Mouse (Mus musculus): ENCODE results near the gene 1700029I15Rik. TPM values are rescaled to one million over a fixed set of nuclear protein-coding genes. Genes with fewer than 3 reads are reported as not detected.
A peak's percentile ranks its signal among the peaks of the same experiment; 100 is the strongest.

1700029I15Rik gene
- total and polyA plus RNA-seq, 3 experiments, result 0.67 to 3.4 (median 3.0) TPM

- TF ChIP-seq MAX (IDR thresholded peaks at IDR 0.05; ENCODE audit: low read length) (no peak), JUND (conservative IDR thresholded peaks at IDR 0.05; ENCODE audit: low read depth, low read length) (no peak), EP300 (IDR thresholded peaks at IDR 0.05; ENCODE audit: low read length) (no peak), POLR2AphosphoS2 (IDR thresholded peaks at IDR 0.05; ENCODE audit: low read depth, low read length) (no peak), ZC3H11A (IDR thresholded peaks at IDR 0.05; ENCODE audit: low read depth, low read length) (no peak), SIN3A (IDR thresholded peaks at IDR 0.05; ENCODE audit: low read length) (no peak), KAT2A (IDR thresholded peaks at IDR 0.05; ENCODE audit: insufficient replicate concordance, low read length) (no peak), CTCF (conservative IDR thresholded peaks at IDR 0.05 in 1 of 2, IDR thresholded peaks at IDR 0.05 in 1 of 2; ENCODE audit: low read depth in 2 of 2, low read length in 2 of 2) (no peak), USF1 (IDR thresholded peaks at IDR 0.05; ENCODE audit: low read depth, low read length) (no peak)
- Histone ChIP-seq H3K36me3 (replicated peaks in 1 of 2; ENCODE audit: control insufficient read depth in 1 of 2, insufficient read depth in 1 of 2, low read length in 1 of 2) (peaks cover 10 to 28% of the 10 kb centered on the region in 2 experiments), H3K9ac (ENCODE audit: insufficient read depth, low read depth) (no peak overlapping the region), H3K4me1 (ENCODE audit: control insufficient read depth in 1 of 2, insufficient read depth in 2 of 2) (peaks cover 12 to 13% of the 10 kb centered on the region in 2 experiments), H3K4me2 (ENCODE audit: insufficient read depth, low read depth, poor library complexity, severe bottlenecking) (no peak overlapping the region), H3K27ac (ENCODE audit: insufficient read depth, low read depth) (no peak overlapping the region), H3K9me3 (replicated peaks; ENCODE audit: low read length) (no peaks in the 10 kb centered on the region), H3K4me3 (replicated peaks in 1 of 3; ENCODE audit: low read depth in 2 of 3, low read length in 2 of 3, poor library complexity in 1 of 3) (no peak overlapping the region), H3K27me3 (replicated peaks) (peaks cover 6% of the 10 kb centered on the region), H3K79me2 (replicated peaks; ENCODE audit: control insufficient read depth, extremely low read depth, insufficient read depth, poor library complexity, severe bottlenecking) (no peaks in the 10 kb centered on the region)
- in situ Hi-C loops (cut with MboI; ENCODE audit: low pct_ligation_motif_present, low pct_unique_long_range_greater_than_20kb, low sequenced_read_pairs) (no loop called here), dilution Hi-C loops (cut with MboI; ENCODE audit: extremely low pct_ligation_motif_present, extremely low pct_unique_long_range_greater_than_20kb, low sequenced_read_pairs) (no loop called here)
- DNase-seq (ENCODE audit: extremely low read depth), result no peak
Observed at GRCm38 (mm10) chr2:92367383-92368029, 14.8 kb upstream of the 1700029I15Rik start.

DNA sequence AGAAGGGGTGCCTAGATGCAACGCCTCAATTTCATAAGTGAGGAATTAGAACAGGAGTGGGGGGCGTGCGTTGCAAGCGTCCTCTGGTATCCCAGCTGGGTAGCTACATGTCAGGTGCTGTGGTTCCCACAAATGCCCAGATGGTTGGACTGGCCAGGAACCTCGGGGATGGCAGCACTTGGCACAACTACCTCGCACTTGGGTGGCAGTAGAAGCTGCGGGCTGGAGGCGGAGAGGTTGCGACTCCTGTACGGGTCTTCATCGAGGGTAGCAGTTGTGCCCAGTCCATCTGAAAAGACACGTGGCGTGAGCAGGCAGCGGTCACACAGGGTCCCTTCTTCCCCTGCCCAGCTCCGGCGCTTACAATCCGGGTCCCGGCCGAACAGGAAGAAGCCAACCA, 12.0 kb upstream of the 1700029I15Rik start:
- Histone ChIP-seq H3K36me3 (replicated peaks in 1 of 2; ENCODE audit: control insufficient read depth in 1 of 2, insufficient read depth in 1 of 2, low read length in 1 of 2) (peaks cover 0 to 7% of the 10 kb centered on the region in 2 experiments), H3K79me2 (replicated peaks; ENCODE audit: control insufficient read depth, extremely low read depth, insufficient read depth, poor library complexity, severe bottlenecking) (no peaks in the 10 kb centered on the region), H3K9ac (ENCODE audit: insufficient read depth, low read depth) (no peak overlapping the region), H3K4me2 (ENCODE audit: insufficient read depth, low read depth, poor library complexity, severe bottlenecking) (0 out of 2 replicates have a peak overlapping the region, but pooled peaks have one; percentile 23), H3K4me3 (replicated peaks in 1 of 3; ENCODE audit: low read depth in 2 of 3, low read length in 2 of 3, poor library complexity in 1 of 3) (peak overlapping the region in 1 of 3 experiments; percentile 5), H3K9me3 (replicated peaks; ENCODE audit: low read length) (no peaks in the 10 kb centered on the region), H3K27ac (ENCODE audit: insufficient read depth, low read depth) (no peak overlapping the region), H3K4me1 (ENCODE audit: control insufficient read depth in 1 of 2, insufficient read depth in 2 of 2) (peaks cover 13 to 23% of the 10 kb centered on the region in 2 experiments), H3K27me3 (replicated peaks) (peaks cover 9% of the 10 kb centered on the region)
- in situ Hi-C loops (cut with MboI; ENCODE audit: low pct_ligation_motif_present, low pct_unique_long_range_greater_than_20kb, low sequenced_read_pairs) (no loop called here), dilution Hi-C loops (cut with MboI; ENCODE audit: extremely low pct_ligation_motif_present, extremely low pct_unique_long_range_greater_than_20kb, low sequenced_read_pairs) (no loop called here)
- no peak for DNase-seq (ENCODE audit: extremely low read depth)
- TF ChIP-seq SMC3 (IDR thresholded peaks at IDR 0.05; ENCODE audit: low read depth, low read length) (no peak), MXI1 (IDR thresholded peaks at IDR 0.05; ENCODE audit: low read depth, low read length) (no peak), ZMIZ1 (IDR thresholded peaks at IDR 0.05; ENCODE audit: low read depth, low read length) (no peak), RCOR1 (conservative IDR thresholded peaks at IDR 0.05; ENCODE audit: low read depth, low read length) (no peak), CHD2 (IDR thresholded peaks at IDR 0.05; ENCODE audit: low read length) (no peak), USF1 (IDR thresholded peaks at IDR 0.05; ENCODE audit: low read depth, low read length) (no peak)
